Mouse (Mus musculus) mouse trophoblast stem cell (cell line): ENCODE data around the gene Znrf2.
"Not testable (repeated sequence)": the region's sequence is repeated elsewhere in the genome, so short reads cannot be mapped to it uniquely, and the experiment has no call there.

Experiments used
- in situ Hi-C, 2 experiments: fragments of 300-500 bp; cut with MseI, MboI; formaldehyde crosslinking; loops; 2 replicates in 1 of 2; 3 replicates in 1 of 2; pipeline ENCODE4 v1.15.1; 2025

The Znrf2 gene

GRCm38 (mm10) chr6:54849179-54850156 lies 32.8 kb downstream of the Znrf2 start:
- in situ Hi-C loops, result no loop called here

DNA sequence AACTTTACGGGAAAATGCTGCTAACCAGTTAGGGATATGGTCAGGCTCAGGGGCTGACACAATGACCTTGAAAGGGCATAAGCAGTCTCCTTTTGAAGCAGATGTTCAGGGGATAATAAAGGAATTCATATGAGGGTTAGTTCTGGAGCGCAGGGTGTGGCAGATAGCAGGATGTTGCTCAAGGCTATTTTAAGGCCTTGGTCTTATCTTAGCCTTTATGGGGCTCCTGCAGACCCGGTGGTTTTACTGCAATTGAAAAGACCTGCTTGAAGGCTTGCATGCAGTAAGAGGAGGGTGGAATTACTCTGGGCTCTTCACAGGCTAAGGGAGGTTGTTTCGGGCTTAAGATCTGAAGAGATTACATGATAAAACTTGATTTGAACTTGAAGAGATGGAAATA lies 35.1 kb downstream of the Znrf2 start:
- in situ Hi-C loops, result no loop called here

- in situ Hi-C loops, result no loop called here
These were observed 36.0 kb downstream of the Znrf2 start for GRCm38 (mm10) chr6:54852669-54853068.

GRCm38 (mm10) chr6:54854859-54855258 lies 38.1 kb downstream of the Znrf2 start:
- in situ Hi-C loops, result no loop called here

- in situ Hi-C loops, result no loop called here
These were observed 39.3 kb downstream of the Znrf2 start for GRCm38 (mm10) chr6:54855801-54856583.

GRCm38 (mm10) chr6:54859159-54859558 lies 42.4 kb downstream of the Znrf2 start:
- in situ Hi-C loops, result not testable (repeated sequence)

DNA sequence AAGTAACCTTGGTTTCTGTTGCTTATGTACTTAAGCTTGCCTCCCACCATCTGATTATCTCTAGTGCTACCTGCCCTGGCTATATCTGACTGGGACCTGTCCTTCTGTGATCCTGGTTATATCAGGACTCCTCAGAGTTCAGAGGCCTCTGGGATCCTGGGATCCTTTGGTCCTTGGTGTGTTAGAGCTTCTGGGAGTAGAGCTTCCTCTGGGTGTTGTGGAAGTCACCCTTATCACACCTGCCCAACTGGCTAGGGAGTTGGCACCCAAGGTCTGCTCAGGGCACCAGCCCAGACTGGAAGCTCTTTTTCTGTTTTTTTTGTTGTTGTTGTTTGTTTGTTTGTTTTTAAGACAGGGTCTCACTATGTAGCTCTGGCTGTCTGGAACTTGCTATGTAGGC lies 43.5 kb downstream of the Znrf2 start:
- in situ Hi-C loops, result no loop called here

DNA sequence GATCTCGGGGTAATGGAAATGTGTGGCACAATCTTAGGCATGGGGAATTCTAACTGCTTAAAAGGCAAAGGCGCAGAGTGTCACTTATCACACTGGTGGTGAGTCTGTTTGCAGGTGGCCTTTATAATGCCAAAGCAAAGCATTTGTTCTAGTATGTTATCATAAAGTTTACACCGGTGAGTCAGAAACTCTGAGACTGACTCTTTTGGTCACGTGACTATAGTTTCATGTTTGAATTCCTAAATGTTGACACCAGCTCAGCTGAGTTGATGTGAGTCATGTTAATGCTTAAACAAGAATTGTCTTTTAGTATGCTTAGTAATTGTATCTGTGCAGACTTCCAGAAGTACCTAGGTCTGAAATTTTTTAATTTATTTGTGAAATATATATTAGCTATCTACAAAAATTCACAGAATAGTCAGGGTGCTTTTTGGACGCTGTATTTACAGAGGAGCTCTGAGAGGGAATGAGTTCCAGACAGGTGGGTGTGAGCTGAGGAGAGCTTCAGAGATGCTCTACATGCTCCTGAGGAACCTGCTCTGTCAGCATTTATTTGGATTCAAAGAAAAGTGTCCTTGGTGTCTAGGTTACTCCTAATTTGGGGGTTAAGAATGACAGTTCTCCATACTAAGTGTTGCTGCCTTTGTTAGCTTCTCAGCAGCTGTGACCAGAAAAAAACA lies 50.2 kb downstream of the Znrf2 start:
- in situ Hi-C loops, result no loop called here

DNA sequence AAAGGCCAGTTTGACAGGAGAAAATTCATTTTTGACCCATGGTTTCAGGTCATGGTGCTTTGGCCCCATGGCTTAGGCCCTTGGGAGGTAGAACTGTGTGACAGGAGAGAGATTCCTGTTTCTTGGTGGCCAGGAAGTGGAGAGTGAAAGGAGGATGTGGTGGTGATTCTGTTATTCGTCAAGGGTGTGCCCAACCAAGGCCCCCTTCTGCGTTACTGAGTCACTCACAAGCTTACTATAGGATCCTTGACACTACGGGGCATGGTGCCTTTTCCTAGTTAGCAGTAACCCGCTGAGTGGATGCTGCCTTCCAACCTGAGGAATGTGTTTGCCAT lies 50.7 kb downstream of the Znrf2 start:
- in situ Hi-C loops, result no loop called here

DNA sequence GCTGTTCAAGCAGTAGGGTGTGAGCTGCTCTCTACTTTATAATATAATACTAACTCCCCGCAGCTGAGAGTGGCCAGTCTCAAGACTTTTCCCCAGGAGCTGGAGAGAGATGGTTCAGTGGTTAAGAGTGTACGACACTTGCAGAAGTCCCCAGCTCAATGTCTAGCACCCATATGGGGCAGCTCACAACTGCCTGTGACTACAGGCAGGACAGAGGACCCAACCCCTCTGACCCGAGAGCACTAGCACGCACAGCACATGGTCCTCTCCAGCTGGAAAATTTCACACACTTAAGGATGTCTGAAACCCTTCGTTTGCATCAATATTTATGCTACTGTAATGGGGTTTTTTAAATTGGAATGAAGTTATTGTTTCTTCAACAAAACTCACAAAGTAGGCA lies 56.3 kb downstream of the Znrf2 start:
- in situ Hi-C loops, result no loop called here

- in situ Hi-C loops, result no loop called here
These were observed 60.1 kb downstream of the Znrf2 start for GRCm38 (mm10) chr6:54876782-54877181.

DNA sequence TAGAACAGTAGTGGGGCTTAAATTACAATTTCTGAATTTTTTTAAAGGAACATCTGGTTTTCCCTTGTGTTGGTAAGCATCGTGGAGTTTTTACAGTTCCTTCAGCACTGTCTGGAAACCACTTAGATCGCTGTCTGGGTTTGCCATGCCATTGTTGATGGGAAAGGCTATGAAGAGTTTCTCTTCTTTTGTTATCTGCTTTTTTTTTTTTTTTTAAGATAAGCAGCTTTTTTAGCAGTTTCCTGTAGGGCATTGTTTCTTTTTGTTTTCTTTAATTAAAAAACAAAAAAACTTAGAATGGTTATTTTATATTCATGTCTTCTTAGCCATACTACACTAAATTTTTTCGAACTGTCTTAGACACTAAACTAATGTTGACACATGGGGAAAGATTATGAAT lies 60.9 kb downstream of the Znrf2 start:
- in situ Hi-C loops, result no loop called here

GRCm38 (mm10) chr6:54878546-54878945 lies 61.8 kb downstream of the Znrf2 start:
- in situ Hi-C loops, result no loop called here

GRCm38 (mm10) chr6:54880086-54880485 lies 63.4 kb downstream of the Znrf2 start:
- in situ Hi-C loops, result no loop called here

DNA sequence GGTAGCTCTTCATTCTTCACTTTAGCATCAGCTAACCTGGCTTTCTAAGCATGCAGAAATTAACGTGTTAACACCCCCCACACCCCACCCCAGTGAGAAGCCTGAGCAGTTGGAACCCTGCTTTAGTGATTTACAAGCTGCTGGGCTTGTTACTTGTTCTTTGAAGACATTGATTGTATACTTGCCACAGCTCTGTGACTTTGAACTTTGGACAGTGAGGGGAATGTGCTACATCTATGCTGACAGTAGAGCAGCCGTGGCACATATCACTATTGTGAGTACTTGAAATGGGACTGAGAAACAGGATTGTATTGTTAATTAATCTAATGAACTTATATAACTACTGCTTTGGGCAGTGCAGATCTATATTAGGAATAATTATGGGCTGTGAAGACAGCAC lies 66.7 kb downstream of the Znrf2 start:
- in situ Hi-C loops, result no loop called here

- in situ Hi-C loops, result no loop called here
These were observed 69.5 kb downstream of the Znrf2 start for GRCm38 (mm10) chr6:54886195-54886594.

DNA sequence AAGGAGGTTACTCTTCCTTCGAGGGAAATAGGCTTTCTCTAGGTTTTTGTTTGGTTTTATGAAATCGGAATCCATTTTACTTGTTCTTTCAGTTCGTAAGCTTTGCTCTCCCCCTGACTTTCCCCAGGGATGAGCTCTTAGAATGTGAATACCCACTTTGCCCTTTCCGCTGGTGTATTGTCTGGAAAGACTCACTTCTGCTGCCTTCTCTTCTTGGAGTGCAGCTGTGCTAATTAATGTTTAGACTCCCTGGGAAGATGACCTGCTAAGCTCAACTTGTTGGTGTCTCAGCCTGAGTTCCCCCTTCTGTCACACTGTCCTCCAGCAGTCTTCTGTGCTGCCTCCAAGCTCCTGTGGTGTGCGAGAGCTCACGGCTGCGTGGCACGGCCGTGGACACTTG lies 73.5 kb downstream of the Znrf2 start:
- in situ Hi-C loops, result no loop called here

DNA sequence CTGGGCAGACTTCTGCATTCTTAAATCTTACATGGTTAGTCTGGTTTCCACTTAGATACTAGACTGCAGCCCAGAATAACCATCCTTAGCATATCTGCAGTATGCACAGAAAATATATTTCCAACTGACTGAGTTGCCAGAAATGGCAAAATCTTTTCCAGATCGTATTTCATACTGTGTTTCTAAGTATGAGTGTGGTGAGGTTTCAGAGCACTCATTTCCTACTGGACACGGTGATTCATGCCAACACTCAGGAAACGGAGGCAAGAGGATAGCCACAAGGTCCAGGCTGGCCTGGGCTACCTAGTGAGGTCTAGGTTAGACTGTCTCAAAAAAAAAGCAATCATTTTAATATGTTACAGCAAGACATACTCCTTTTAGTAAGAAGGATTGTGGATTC lies 74.7 kb downstream of the Znrf2 start:
- in situ Hi-C loops, result no loop called here

DNA sequence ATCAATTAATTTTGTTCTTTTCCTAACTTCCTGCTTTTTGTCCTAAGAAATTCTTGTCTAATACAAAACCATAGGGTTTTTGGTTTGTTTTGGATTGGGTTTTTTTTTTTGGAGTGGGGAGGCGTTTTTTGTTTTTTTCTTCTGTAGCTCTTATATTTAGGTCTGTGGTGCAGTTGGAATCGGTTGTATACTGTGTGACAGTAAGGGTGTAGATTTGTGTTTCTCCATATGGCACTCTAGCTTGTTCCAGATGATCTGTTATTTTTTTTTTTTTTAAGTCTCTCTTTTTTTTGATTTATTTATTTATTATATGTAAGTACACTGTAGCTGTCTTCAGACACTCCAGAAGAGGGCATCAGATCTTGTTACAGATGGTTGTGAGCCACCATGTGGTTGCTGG lies 83.5 kb downstream of the Znrf2 start:
- in situ Hi-C loops, result no loop called here

- in situ Hi-C loops, result no loop called here
These were observed 85.8 kb downstream of the Znrf2 start for GRCm38 (mm10) chr6:54902547-54902946.

GRCm38 (mm10) chr6:54906053-54907040 lies 89.6 kb downstream of the Znrf2 start:
- in situ Hi-C loops, result no loop called here
